Mouse (Mus musculus) gastrocnemius, postnatal 14 days (tissue): ENCODE measurements around the gene Gm11009. TPM values are rescaled to one million over a fixed set of nuclear protein-coding genes. Genes with fewer than 3 reads are reported as not detected.
"Not testable (repeated sequence)": the region's sequence is repeated elsewhere in the genome, so short reads cannot be mapped to it uniquely, and the experiment has no call there.

Experiments used
- DNase-seq: peaks from one replicate; pipeline ENCODE4 v3.0.0; 2021; ENCODE audit warnings: mixed read lengths
- intact Hi-C: fragments of 180-260 bp; cut with DNase I; formaldehyde crosslinking; loops from one replicate; pipeline ENCODE4 v1.15.1; 2025; ENCODE audit warnings: low total_unique reads
- long read RNA-seq, 2 experiments: library from polyadenylated mRNA; stranded (forward); transcript quantifications; one replicate each; pipeline ENCODE4 v2.0.0; 2021
- total RNA-seq, 2 experiments: library from RNA; stranded (reverse); gene quantifications; 2 replicates each; pipeline ENCODE4 v1.2.3; 2021

Gm11009 gene
- total RNA-seq = not detected
- long read RNA-seq, experiment 1 = 0 reads
- long read RNA-seq, experiment 2 = 0 reads

DNA sequence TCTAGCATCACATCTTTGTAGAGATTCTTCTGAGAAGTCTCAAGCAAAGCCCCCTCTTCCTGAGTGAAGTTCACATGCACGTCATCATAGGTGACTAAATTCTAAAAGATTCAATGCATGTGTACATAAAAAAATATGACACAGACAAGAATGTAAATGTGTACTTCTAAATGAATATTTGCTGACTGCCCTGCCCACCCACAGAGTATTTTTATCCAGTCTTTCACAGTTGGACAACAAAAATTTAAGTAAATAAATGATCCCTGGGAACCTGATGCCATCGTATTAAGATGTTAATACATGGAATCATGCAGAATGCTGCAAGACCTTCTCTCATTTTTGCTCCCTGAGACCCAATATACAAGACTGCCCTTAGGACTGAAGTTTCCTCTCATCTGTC lies at the start of gene Gm11009:
TSS of gene Gm11009 (minus strand) at position 101 of the 400 bp plus-strand sequence.
- intact Hi-C loops, DNase-seq: not testable (repeated sequence)

Other genes with a start within 250 kb of the Gm11009 start
- gene Gm2004, start 169.7 kb downstream of the Gm11009 start, total RNA-seq = 1 to 10 TPM; 1.6 to 2.2 TPM
- 1 to 10 TPM in 1 of 2 experiments, under 1 TPM in 1; 0.86 to 1.0 TPM for gene 2210418O10Rik, start 92.9 kb downstream of the Gm11009 start, total RNA-seq
- gene Gm14435, start 104.1 kb upstream of the Gm11009 start, total RNA-seq = 1 to 10 TPM; 4.5 to 7.8 TPM
- under 1 TPM in 1 of 2 experiments, not detected in 1; 0.93 TPM for gene Gm14434, start 167.3 kb upstream of the Gm11009 start, total RNA-seq
- not detected for gene Zfp967, start 201.6 kb upstream of the Gm11009 start, total RNA-seq